Mouse (Mus musculus): ENCODE data around the gene Olfr328. TPM values are rescaled to one million over a fixed set of nuclear protein-coding genes. Genes with fewer than 3 reads are reported as not detected.

Olfr328 gene
- polyA plus RNA-seq, 1 experiment from 2014 or later, result 0.05 TPM

Other genes starting within 250 kb of the Olfr328 start
- 18.3 and 19.2 TPM in 2 replicates for gene Zfp692, start 248.6 kb downstream of the Olfr328 start, polyA plus RNA-seq (2014; fragmentation: Nextera tagmentation; extraction: Ambion mirVana)
- 50.6 and 50.7 TPM in 2 replicates for gene Zfp672, start 225.3 kb downstream of the Olfr328 start, polyA plus RNA-seq (2014; fragmentation: Nextera tagmentation; extraction: Ambion mirVana)
- gene Sh3bp5l, start 224.9 kb downstream of the Olfr328 start, polyA plus RNA-seq (2014; fragmentation: Nextera tagmentation; extraction: Ambion mirVana), result 20.5 and 25.3 TPM in 2 replicates
- gene Lypd8, start 176.6 kb downstream of the Olfr328 start, polyA plus RNA-seq (2014; fragmentation: Nextera tagmentation; extraction: Ambion mirVana), result 0.14 and 0.27 TPM in 2 replicates
- not detected in 2 replicates for gene 1810065E05Rik, start 134.5 kb downstream of the Olfr328 start, polyA plus RNA-seq (2014; fragmentation: Nextera tagmentation; extraction: Ambion mirVana)
- gene Gm12253, start 123.1 kb downstream of the Olfr328 start, polyA plus RNA-seq (2014; fragmentation: Nextera tagmentation; extraction: Ambion mirVana), result not detected in 2 replicates
- gene Lypd9, start 102.7 kb downstream of the Olfr328 start, polyA plus RNA-seq (2014; fragmentation: Nextera tagmentation; extraction: Ambion mirVana), result not detected in 2 replicates
- not detected in 2 replicates for gene Olfr30, start 93.4 kb downstream of the Olfr328 start, polyA plus RNA-seq (2014; fragmentation: Nextera tagmentation; extraction: Ambion mirVana)
- not detected in 2 replicates for gene Olfr332, start 63.1 kb downstream of the Olfr328 start, polyA plus RNA-seq (2014; fragmentation: Nextera tagmentation; extraction: Ambion mirVana)
- not detected in 2 replicates for gene Olfr331, start 53.1 kb downstream of the Olfr328 start, polyA plus RNA-seq (2014; fragmentation: Nextera tagmentation; extraction: Ambion mirVana)
- gene Olfr330, start 20.8 kb downstream of the Olfr328 start, polyA plus RNA-seq (2014; fragmentation: Nextera tagmentation; extraction: Ambion mirVana), result not detected in 2 replicates
- gene Olfr329-ps, start 9.2 kb downstream of the Olfr328 start, polyA plus RNA-seq (2014; fragmentation: Nextera tagmentation; extraction: Ambion mirVana), result not detected in 2 replicates
- gene Olfr224, start 14.9 kb upstream of the Olfr328 start, polyA plus RNA-seq (2014; fragmentation: Nextera tagmentation; extraction: Ambion mirVana), result not detected in 2 replicates
- not detected in 2 replicates for gene Olfr325, start 22.1 kb upstream of the Olfr328 start, polyA plus RNA-seq (2014; fragmentation: Nextera tagmentation; extraction: Ambion mirVana)
- not detected in 2 replicates for gene Olfr324, start 39.5 kb upstream of the Olfr328 start, polyA plus RNA-seq (2014; fragmentation: Nextera tagmentation; extraction: Ambion mirVana)
- gene 2210407C18Rik, start 60.4 kb upstream of the Olfr328 start, polyA plus RNA-seq (2014; fragmentation: Nextera tagmentation; extraction: Ambion mirVana), result not detected in 2 replicates
- not detected in 2 replicates for gene Olfr323, start 74.9 kb upstream of the Olfr328 start, polyA plus RNA-seq (2014; fragmentation: Nextera tagmentation; extraction: Ambion mirVana)
- gene Trim58, start 84.8 kb upstream of the Olfr328 start, polyA plus RNA-seq (2014; fragmentation: Nextera tagmentation; extraction: Ambion mirVana), result 5.6 and 6.4 TPM in 2 replicates
- gene Olfr322, start 103.1 kb upstream of the Olfr328 start, polyA plus RNA-seq (2014; fragmentation: Nextera tagmentation; extraction: Ambion mirVana), result not detected in 2 replicates
- gene Olfr320, start 125.5 kb upstream of the Olfr328 start, polyA plus RNA-seq (2014; fragmentation: Nextera tagmentation; extraction: Ambion mirVana), result not detected in 2 replicates
- gene Olfr319, start 143.5 kb upstream of the Olfr328 start, polyA plus RNA-seq (2014; fragmentation: Nextera tagmentation; extraction: Ambion mirVana), result not detected in 2 replicates
- gene Olfr318, start 168.4 kb upstream of the Olfr328 start, polyA plus RNA-seq (2014; fragmentation: Nextera tagmentation; extraction: Ambion mirVana), result not detected in 2 replicates
- not detected in 2 replicates for gene Olfr317, start 183.6 kb upstream of the Olfr328 start, polyA plus RNA-seq (2014; fragmentation: Nextera tagmentation; extraction: Ambion mirVana)
- not detected in 2 replicates for gene Olfr316, start 197.1 kb upstream of the Olfr328 start, polyA plus RNA-seq (2014; fragmentation: Nextera tagmentation; extraction: Ambion mirVana)
- gene Olfr315, start 217.6 kb upstream of the Olfr328 start, polyA plus RNA-seq (2014; fragmentation: Nextera tagmentation; extraction: Ambion mirVana), result not detected in 2 replicates
- not detected in 2 replicates for gene Olfr314, start 227.3 kb upstream of the Olfr328 start, polyA plus RNA-seq (2014; fragmentation: Nextera tagmentation; extraction: Ambion mirVana)
- gene Fam183b, start 246.3 kb upstream of the Olfr328 start, polyA plus RNA-seq (2014; fragmentation: Nextera tagmentation; extraction: Ambion mirVana), result 0.70 and 0.86 TPM in 2 replicates

Data from liver, embryonic 11.5 days (tissue).